Comparison of ENCODE assay signal across 11 mouse cellular contexts in genomic region chr14:9192122-9192769, GRCm38 (mm10).
"Had no signal": no experiment of that assay in that cellular context is flagged by ENCODE, and none has a peak within 500 bp of the region (broad histone marks: within the 10 kb centered on the region; RNA-seq: fewer than 3 reads in every experiment).

No protein-coding gene starts in this region.

- DNase-seq: lung, adult 2 months; lung, postnatal 36 days; thymus, postnatal 4 days had no signal

- H3K4me2 ChIP-seq: liver, embryonic 11.5 days; liver, embryonic 15.5 days; midbrain, embryonic 13.5 days; neural tube, embryonic 12.5 days had no signal

- H3K9me3 ChIP-seq: limb, embryonic 10.5 days; liver, embryonic 15.5 days; midbrain, embryonic 13.5 days; neural tube, embryonic 12.5 days had no signal

- H3K27me3 ChIP-seq: liver, embryonic 15.5 days; midbrain, embryonic 13.5 days; neural tube, embryonic 12.5 days had no signal

- H3K36me3 ChIP-seq: limb, embryonic 10.5 days; liver, embryonic 15.5 days; midbrain, embryonic 13.5 days; neural tube, embryonic 12.5 days had no signal

- H3K27ac ChIP-seq: limb, embryonic 10.5 days; liver, embryonic 15.5 days; midbrain, embryonic 13.5 days; neural tube, embryonic 12.5 days; stomach, postnatal 0 days had no signal

- H3K4me1 ChIP-seq: limb, embryonic 10.5 days; liver, embryonic 15.5 days; midbrain, embryonic 13.5 days; neural tube, embryonic 12.5 days had no signal

- H3K4me3 ChIP-seq: limb, embryonic 10.5 days; liver, embryonic 15.5 days; midbrain, embryonic 13.5 days; neural tube, embryonic 12.5 days had no signal

- ATAC-seq: intestine, embryonic 16.5 days; lung, postnatal 0 days; midbrain, embryonic 13.5 days had no signal

- H3K9ac ChIP-seq: liver, embryonic 15.5 days; midbrain, embryonic 13.5 days; neural tube, embryonic 12.5 days had no signal
